Mouse (Mus musculus) WW6 (cell line): ENCODE measurements around the gene Gm8267.
"Not testable (repeated sequence)": the region's sequence is repeated elsewhere in the genome, so short reads cannot be mapped to it uniquely, and the experiment has no call there.

Experiments used
- DNase-seq: peaks from one replicate; pipeline ENCODE4 v3.0.0-alpha.2; 2013; ENCODE audit warnings: low read depth, low spot score

The Gm8267 gene

DNA sequence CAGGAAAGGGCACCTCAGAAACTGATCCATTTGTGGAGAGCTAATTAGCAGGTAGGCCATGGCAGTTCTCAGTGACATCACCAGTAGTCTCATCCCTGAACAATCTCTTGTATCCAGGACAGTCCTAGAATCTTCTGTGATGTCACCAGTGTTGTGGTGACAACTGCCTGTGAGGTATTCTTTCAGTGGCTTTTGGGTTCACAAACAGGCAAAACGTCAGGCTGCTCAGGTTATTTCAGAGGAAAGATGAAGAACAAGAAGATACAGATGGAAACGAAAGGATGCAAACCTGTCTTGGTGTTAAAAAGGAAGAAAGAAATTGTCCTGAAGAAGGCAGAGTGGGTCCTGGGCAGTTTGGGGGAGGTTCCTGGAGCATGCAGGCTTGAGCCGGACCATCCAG, at the start of gene Gm8267:
Gene Gm8267 (minus strand): TSS at position 101 of the 400 bp plus-strand sequence.
- DNase-seq, result no peak

- not testable (repeated sequence) for DNase-seq
Measured at GRCm38 (mm10) chr14:44789537-44790382, 39.6 kb upstream of the Gm8267 start.

DNA sequence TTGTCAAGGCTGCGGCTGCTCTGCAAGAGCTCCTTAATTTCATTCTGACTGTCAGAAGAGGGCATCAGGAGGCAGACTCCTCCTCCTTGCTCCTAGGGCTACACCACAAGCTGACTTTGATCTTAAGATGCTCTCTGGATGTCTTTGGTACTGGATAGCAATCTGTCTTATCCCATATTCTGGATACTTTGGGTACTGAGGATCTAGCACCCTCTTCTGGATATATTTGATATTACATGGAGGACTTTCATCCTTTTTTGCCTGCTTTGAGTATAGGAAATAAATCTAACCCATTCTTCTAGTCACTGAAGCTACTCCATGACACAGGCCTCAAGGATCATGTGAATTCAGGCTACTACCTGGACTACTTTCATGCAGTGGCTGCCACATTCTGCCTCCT, 7.4 kb downstream of the Gm8267 start:
- not testable (repeated sequence) for DNase-seq

DNA sequence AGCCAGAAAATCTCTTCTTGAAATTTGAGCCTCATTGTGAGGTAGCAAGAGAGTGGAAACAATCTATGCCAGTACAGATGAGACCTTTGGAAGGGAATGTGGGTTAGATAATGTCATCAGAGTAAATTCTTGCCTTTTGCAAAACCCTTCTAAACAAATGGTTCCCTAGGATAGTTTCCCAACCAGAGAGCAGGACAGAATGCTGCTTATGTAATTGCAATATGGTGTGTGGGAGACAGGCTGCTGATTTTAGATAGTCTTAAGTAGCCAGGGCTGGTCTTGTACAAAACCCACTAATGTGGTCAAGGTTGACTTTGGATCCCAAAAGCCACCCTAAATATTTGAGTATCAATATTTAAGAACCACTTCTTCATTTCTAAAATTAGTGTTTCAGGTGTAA, 19.4 kb downstream of the Gm8267 start:
- not testable (repeated sequence) for DNase-seq

DNA sequence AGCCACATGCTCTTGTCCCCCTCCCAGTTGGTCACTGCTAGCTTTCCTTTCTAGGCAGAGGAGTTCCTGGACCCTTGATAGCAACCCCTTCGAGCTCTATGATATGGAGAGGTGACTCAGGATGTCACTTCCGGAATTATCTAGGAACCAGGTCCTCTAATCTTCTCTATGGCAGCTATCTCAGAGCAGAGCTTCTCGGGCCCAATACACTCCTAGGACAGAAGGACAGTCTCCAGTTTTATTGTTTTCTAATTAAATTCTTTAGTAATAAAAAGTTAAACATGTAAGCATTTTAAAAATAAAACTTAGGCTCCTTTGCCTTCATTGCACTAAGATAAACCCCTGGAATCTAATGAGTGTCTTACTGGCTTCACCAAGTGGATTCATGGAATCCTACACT, 43.8 kb downstream of the Gm8267 start, which contains the start of gene Gm8257:
Gene Gm8257 (minus strand): TSS at position 101 of the 400 bp plus-strand sequence.
- DNase-seq, result not testable (repeated sequence)
